Mouse (Mus musculus): ENCODE measurements at regions not wholly inside any gene's neighbourhood (a gene's known extent, or its start where the extent isn't known, plus 50 kb on each side); places are given as distances from the start of the nearest gene placed in this dataset.

GRCm38 (mm10) chr1:73507071-73507754 is 491.5 kb upstream of the Tnp1 start:
- ATAC-seq (replicated peaks; ENCODE audit: low FRiP score, low TSS enrichment, poor library complexity, severe bottlenecking), result no peak

DNA sequence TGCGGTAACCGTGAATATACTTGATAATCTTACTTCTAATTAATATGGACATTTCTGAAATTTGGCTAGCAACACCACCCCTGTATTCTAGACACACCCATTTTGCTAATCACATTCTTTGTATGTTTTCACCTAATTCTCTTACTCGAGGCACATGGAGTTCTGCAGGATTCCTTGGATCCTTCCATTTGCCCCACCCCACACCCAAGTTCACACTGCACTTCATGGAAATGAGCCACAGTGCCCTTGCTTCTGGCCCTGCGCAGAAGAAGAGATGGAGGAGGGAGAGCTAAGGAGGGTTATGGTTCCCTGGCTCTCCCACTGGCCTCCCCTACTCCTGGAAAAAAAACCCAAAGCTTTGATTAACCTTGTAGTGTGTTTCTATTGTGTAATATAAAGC is 487.9 kb upstream of the Tnp1 start:
- ATAC-seq (replicated peaks; ENCODE audit: low FRiP score, low TSS enrichment, poor library complexity, severe bottlenecking), result no peak

- no peak for ATAC-seq (replicated peaks; ENCODE audit: low FRiP score, low TSS enrichment, poor library complexity, severe bottlenecking)
Measured at GRCm38 (mm10) chr1:73500671-73501070, 485.0 kb upstream of the Tnp1 start.

- ATAC-seq (replicated peaks; ENCODE audit: low FRiP score, low TSS enrichment, poor library complexity, severe bottlenecking), result no peak
Measured at GRCm38 (mm10) chr1:73495971-73496749, 480.5 kb upstream of the Tnp1 start.

GRCm38 (mm10) chr1:73481956-73482355 is 466.2 kb upstream of the Tnp1 start:
- ATAC-seq (replicated peaks; ENCODE audit: low FRiP score, low TSS enrichment, poor library complexity, severe bottlenecking), result no peak

DNA sequence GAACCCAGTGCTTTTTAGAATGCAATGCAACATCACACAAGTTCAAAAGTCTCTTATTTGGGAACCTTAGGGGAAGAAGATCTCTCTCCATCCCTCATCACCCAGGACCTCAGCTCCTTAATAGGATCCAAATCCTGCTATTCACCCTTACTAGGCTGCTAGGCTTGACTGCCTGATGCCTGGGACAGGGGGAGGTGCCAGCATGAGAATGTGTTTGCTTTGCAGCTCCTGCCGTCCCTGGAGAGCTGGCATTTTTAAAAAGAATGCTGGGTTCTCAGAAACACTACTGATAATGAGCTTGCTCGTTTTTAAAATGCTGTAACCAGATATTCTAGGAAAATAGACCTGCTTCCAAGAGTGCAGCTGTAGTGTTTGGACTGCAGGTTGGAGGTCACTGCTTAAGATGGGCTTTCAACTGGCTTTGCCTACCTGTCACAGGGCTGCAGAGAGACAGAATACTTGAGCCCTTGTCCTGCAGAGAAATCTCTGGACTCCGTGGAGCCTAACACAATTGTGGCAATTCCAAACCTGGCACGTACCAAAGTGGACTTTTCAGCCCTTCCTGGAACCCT is 463.7 kb upstream of the Tnp1 start:
- no peak for ATAC-seq (replicated peaks; ENCODE audit: low FRiP score, low TSS enrichment, poor library complexity, severe bottlenecking)

- ATAC-seq (replicated peaks; ENCODE audit: low FRiP score, low TSS enrichment, poor library complexity, severe bottlenecking), result no peak
Measured at GRCm38 (mm10) chr1:73460598-73460997, 444.9 kb upstream of the Tnp1 start.

GRCm38 (mm10) chr1:73459754-73460534 is 444.2 kb upstream of the Tnp1 start:
- no peak for ATAC-seq (replicated peaks; ENCODE audit: low FRiP score, low TSS enrichment, poor library complexity, severe bottlenecking)

- no peak for ATAC-seq (replicated peaks; ENCODE audit: low FRiP score, low TSS enrichment, poor library complexity, severe bottlenecking)
Measured at GRCm38 (mm10) chr1:73457261-73457660, 441.6 kb upstream of the Tnp1 start.

DNA sequence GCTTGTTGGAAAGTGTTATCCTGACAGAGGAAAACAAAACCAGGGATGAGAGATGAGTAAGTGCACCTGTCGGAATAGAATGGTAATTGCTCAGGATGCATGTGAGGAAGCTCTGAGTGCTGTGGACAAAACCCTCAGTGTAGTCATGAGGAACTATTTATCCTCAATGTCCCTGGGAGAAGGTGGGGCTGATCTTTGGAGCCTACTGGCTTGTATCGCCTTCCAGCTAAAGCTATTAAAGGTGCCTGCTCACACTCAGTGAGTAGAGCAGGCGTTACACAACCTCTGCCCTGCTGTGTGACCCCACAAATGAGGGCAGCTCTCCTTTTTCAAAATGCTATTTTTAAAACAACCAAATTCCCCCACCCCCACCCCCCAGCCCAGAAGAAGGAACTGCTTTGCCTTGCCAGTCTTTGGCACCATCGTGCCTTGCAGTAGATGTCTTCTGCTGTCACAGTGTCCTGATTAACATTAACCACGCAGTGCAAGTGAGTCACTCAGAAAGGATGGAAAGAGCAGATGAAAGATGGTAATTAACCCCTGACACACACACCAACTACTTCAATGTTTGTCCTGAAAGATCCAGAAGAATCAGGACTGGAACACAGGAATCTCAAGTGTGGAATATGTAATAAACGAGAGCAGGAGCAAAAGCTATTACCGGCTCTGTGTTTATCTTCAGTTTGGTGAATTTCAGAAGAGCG is 440.8 kb upstream of the Tnp1 start:
- no peak for ATAC-seq (replicated peaks; ENCODE audit: low FRiP score, low TSS enrichment, poor library complexity, severe bottlenecking)

DNA sequence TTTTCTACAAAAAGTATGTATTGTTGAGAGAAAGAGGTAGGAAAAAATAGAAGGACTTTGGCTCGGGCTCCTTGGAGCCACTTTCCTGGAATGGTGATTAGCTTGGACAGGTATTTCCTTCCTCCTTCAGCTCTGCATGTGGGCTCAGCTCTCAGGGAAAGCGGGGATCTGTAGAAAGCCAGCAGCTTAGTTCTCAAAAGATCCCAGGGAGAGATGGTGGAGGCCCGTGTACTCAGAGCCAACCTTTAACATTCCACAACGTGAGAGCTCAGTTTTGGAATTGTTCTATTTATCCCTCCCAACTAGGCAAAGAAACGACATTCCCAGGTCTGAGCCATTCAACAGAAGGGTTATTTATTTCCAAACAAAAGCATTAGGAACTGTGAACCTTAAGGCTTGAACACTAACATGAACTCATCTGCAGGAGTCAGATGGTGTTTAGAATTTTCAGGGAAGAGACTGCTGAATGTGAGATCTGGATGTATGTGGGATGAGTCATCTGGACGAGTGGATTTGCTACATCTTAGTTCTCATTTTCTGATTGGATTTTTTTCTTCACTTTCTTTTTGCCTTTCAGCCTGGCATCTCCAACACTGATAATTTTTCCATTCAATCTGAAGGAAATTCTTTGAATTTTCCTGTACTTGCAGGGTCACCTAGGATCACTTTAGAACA is 428.6 kb upstream of the Tnp1 start:
- no peak for ATAC-seq (replicated peaks; ENCODE audit: low FRiP score, low TSS enrichment, poor library complexity, severe bottlenecking)

DNA sequence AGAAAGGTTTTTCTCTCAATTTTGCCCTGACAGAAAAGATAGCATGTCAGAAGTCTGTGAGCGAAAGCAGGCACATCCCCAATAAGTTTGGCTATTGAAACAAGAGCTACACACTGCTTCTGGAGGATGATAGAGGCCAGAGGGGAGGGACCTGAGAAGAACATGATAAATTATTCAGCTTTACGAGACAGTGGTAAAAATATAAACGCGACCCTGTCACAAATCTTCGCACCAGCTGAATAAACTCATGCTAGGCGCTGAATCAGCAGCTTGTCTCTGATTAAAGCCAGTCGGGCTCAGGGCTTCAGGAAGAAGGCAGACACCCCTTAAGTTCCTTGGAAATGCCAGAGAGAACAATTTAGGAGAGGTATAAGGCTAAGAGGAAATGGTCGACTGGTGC is 422.7 kb upstream of the Tnp1 start:
- no peak for ATAC-seq (replicated peaks; ENCODE audit: low FRiP score, low TSS enrichment, poor library complexity, severe bottlenecking)

DNA sequence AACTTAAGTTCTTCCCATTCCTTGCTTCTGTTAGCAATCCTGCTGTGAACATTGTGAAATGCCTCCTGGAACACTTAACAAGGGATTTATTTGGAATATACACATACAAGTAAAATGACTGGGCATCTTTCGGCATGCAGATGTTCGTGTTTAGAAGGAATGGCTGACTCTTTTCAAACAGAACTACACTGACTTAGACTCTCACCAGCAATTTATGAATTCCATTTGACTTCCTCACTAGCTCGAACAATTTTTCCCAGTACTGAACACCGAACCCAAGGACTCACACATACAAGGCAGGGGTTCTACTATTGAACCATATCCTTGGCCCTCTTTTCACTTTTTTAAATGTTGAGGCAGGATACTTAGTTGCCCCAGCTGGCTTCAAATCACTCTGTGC is 412.4 kb upstream of the Tnp1 start:
- no peak for ATAC-seq (replicated peaks; ENCODE audit: low FRiP score, low TSS enrichment, poor library complexity, severe bottlenecking)

- no peak for ATAC-seq (replicated peaks; ENCODE audit: low FRiP score, low TSS enrichment, poor library complexity, severe bottlenecking)
Measured at GRCm38 (mm10) chr1:73425049-73425448, 409.3 kb upstream of the Tnp1 start.

- no peak for ATAC-seq (replicated peaks; ENCODE audit: low FRiP score, low TSS enrichment, poor library complexity, severe bottlenecking)
Measured at GRCm38 (mm10) chr1:73418196-73418595, 402.5 kb upstream of the Tnp1 start.

- no peak for ATAC-seq (replicated peaks; ENCODE audit: low FRiP score, low TSS enrichment, poor library complexity, severe bottlenecking)
Measured at GRCm38 (mm10) chr1:73411452-73411851, 395.7 kb upstream of the Tnp1 start.

GRCm38 (mm10) chr1:73399178-73399577 is 383.5 kb upstream of the Tnp1 start:
- no peak for ATAC-seq (replicated peaks; ENCODE audit: low FRiP score, low TSS enrichment, poor library complexity, severe bottlenecking)

DNA sequence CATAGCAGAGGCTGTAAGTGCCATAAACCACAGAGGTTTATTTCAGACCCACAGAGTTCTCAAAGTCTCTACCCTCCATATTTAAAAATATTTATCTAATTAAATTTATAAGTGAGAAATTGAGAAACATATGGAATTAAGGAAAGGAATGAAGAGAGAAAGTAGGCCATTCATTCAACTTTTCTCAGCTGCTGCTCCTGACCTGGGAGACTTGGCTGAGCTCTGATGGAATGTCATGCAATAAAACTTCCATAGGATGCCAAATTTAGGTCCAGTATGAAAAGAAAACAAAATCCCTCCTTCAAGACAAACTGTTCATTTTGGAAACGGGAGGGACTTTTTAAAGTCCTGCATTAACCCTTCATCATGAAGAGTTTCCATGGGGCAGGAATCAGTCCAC is 379.3 kb upstream of the Tnp1 start:
- ATAC-seq (replicated peaks; ENCODE audit: low FRiP score, low TSS enrichment, poor library complexity, severe bottlenecking), result no peak

- ATAC-seq (replicated peaks; ENCODE audit: low FRiP score, low TSS enrichment, poor library complexity, severe bottlenecking), result no peak
Measured at GRCm38 (mm10) chr1:73394466-73394865, 378.8 kb upstream of the Tnp1 start.

Measured in megakaryocyte-erythroid progenitor cell, adult 5-6 weeks (primary cell).